Mouse (Mus musculus): ENCODE results near the gene Cst13.
"Not testable (repeated sequence)": the region's sequence is repeated elsewhere in the genome, so short reads cannot be mapped to it uniquely, and the experiment has no call there.

The Cst13 gene

GRCm38 (mm10) chr2:148819909-148820308 lies at the start of gene Cst13:
Gene Cst13, plus strand, starts transcription at chr2:148820081.
- DNase-seq (ENCODE audit: low spot score in 2 of 2), result no peak

GRCm38 (mm10) chr2:148771397-148771796 lies 48.5 kb upstream of the Cst13 start, which contains the start of gene Cst11:
Gene Cst11, minus strand, starts transcription at chr2:148771497.
- not testable (repeated sequence) for DNase-seq (ENCODE audit: low spot score in 2 of 2)

GRCm38 (mm10) chr2:148781709-148782108 lies 38.2 kb upstream of the Cst13 start, which contains the start of gene 8030411F24Rik:
Gene 8030411F24Rik, plus strand, starts transcription at chr2:148782009.
- DNase-seq (ENCODE audit: low spot score in 2 of 2), result no peak

- no peak for DNase-seq (ENCODE audit: low spot score in 2 of 2)
These were observed 30.7 kb upstream of the Cst13 start, which contains the start of gene Cst12 for GRCm38 (mm10) chr2:148789142-148789541. Gene Cst12, plus strand, starts transcription at chr2:148789361.

GRCm38 (mm10) chr2:148798485-148798884 lies 21.4 kb upstream of the Cst13 start, which contains the start of gene Cst8:
Gene Cst8, plus strand, starts transcription at chr2:148798785.
- no peak for DNase-seq (ENCODE audit: low spot score in 2 of 2)

- DNase-seq (ENCODE audit: low spot score in 2 of 2), result no peak
These were observed 18.4 kb upstream of the Cst13 start for GRCm38 (mm10) chr2:148801491-148801921.

GRCm38 (mm10) chr2:148806696-148807095 lies 13.2 kb upstream of the Cst13 start:
- no peak for DNase-seq (ENCODE audit: low spot score in 2 of 2)

GRCm38 (mm10) chr2:148825986-148826385 lies 6.1 kb downstream of the Cst13 start:
- no peak for DNase-seq (ENCODE audit: low spot score in 2 of 2)

GRCm38 (mm10) chr2:148834912-148835311 lies 15.0 kb downstream of the Cst13 start, which contains the start of gene Cst9:
Gene Cst9, plus strand, starts transcription at chr2:148835147.
- no peak for DNase-seq (ENCODE audit: low spot score in 2 of 2)

- no peak for DNase-seq (ENCODE audit: low spot score in 2 of 2)
These were observed 18.3 kb downstream of the Cst13 start for GRCm38 (mm10) chr2:148838075-148838777.

- no peak for DNase-seq (ENCODE audit: low spot score in 2 of 2)
These were observed 19.3 kb downstream of the Cst13 start for GRCm38 (mm10) chr2:148839224-148839623.

- DNase-seq (ENCODE audit: low spot score in 2 of 2), result peak; percentile 90 to 92
These were observed 31.4 kb downstream of the Cst13 start for GRCm38 (mm10) chr2:148851116-148851906.

GRCm38 (mm10) chr2:148856630-148857400 lies 36.9 kb downstream of the Cst13 start:
- no peak for DNase-seq (ENCODE audit: low spot score in 2 of 2)

- no peak for DNase-seq (ENCODE audit: low spot score in 2 of 2)
These were observed 37.6 kb downstream of the Cst13 start for GRCm38 (mm10) chr2:148857506-148857905.

GRCm38 (mm10) chr2:148860993-148861392 lies 41.1 kb downstream of the Cst13 start:
- DNase-seq (ENCODE audit: low spot score in 2 of 2), result no peak

GRCm38 (mm10) chr2:148861693-148862092 lies 41.8 kb downstream of the Cst13 start:
- DNase-seq (ENCODE audit: low spot score in 2 of 2), result no peak

- no peak for DNase-seq (ENCODE audit: low spot score in 2 of 2)
These were observed 45.1 kb downstream of the Cst13 start, which contains the start of gene 9230104L09Rik for GRCm38 (mm10) chr2:148864966-148865365. Gene 9230104L09Rik, minus strand, starts transcription at chr2:148865038.

- no peak for DNase-seq (ENCODE audit: low spot score in 2 of 2)
These were observed 49.1 kb downstream of the Cst13 start for GRCm38 (mm10) chr2:148868959-148869358.

GRCm38 (mm10) chr2:148870526-148870925 lies 50.6 kb downstream of the Cst13 start:
- DNase-seq (ENCODE audit: low spot score in 2 of 2), result no peak

- DNase-seq (ENCODE audit: low spot score in 2 of 2), result peak in 1 of 2 experiments; percentile 30
These were observed 53.0 kb downstream of the Cst13 start for GRCm38 (mm10) chr2:148872860-148873259.

GRCm38 (mm10) chr2:148874224-148874616 lies 54.3 kb downstream of the Cst13 start:
- DNase-seq (ENCODE audit: low spot score in 2 of 2), result no peak
